Mouse (Mus musculus) fat pad, adult 2 months (tissue): ENCODE measurements around the gene Bhlhe41.

ENCODE experiments used
- DNase-seq: peaks from one replicate; pipeline ENCODE4 v3.0.0-alpha.2; 2011; ENCODE audit warnings: low read depth, low spot score; ENCODE audit errors: extremely low read depth

Bhlhe41 gene

GRCm38 (mm10) chr6:145872010-145872409 lies 6.7 kb upstream of the Bhlhe41 start:
- DNase-seq: no peak

- no peak for DNase-seq
Measured at GRCm38 (mm10) chr6:145870991-145871390, 5.6 kb upstream of the Bhlhe41 start.

- no peak for DNase-seq
Measured at GRCm38 (mm10) chr6:145867111-145867510, 1.8 kb upstream of the Bhlhe41 start.

- DNase-seq: no peak
Measured at GRCm38 (mm10) chr6:145865886-145866851, 811 bp upstream of the Bhlhe41 start.

GRCm38 (mm10) chr6:145864171-145864570 lies 1.2 kb downstream of the Bhlhe41 start:
- DNase-seq: no peak

GRCm38 (mm10) chr6:145863065-145863971 lies 2.0 kb downstream of the Bhlhe41 start:
- DNase-seq: no peak

- DNase-seq: no peak
Measured at GRCm38 (mm10) chr6:145862739-145863064, 2.7 kb downstream of the Bhlhe41 start.

- DNase-seq: no peak
Measured at GRCm38 (mm10) chr6:145862321-145862720, 3.0 kb downstream of the Bhlhe41 start.

GRCm38 (mm10) chr6:145861462-145862227 lies 3.7 kb downstream of the Bhlhe41 start:
- no peak for DNase-seq

GRCm38 (mm10) chr6:145860350-145860749 lies 5.0 kb downstream of the Bhlhe41 start:
- no peak for DNase-seq

- DNase-seq: no peak
Measured at GRCm38 (mm10) chr6:145858414-145858813, 6.9 kb downstream of the Bhlhe41 start.

GRCm38 (mm10) chr6:145857428-145857827 lies 7.9 kb downstream of the Bhlhe41 start:
- no peak for DNase-seq

- no peak for DNase-seq
Measured at GRCm38 (mm10) chr6:145855720-145856551, 9.4 kb downstream of the Bhlhe41 start.

GRCm38 (mm10) chr6:145854756-145855155 lies 10.6 kb downstream of the Bhlhe41 start:
- DNase-seq: no peak

- DNase-seq: no peak
Measured at GRCm38 (mm10) chr6:145853356-145854079, 11.8 kb downstream of the Bhlhe41 start.

GRCm38 (mm10) chr6:145852708-145853107 lies 12.7 kb downstream of the Bhlhe41 start:
- DNase-seq: no peak

- DNase-seq: no peak
Measured at GRCm38 (mm10) chr6:145851956-145852355, 13.4 kb downstream of the Bhlhe41 start.

GRCm38 (mm10) chr6:145850789-145851188 lies 14.6 kb downstream of the Bhlhe41 start:
- DNase-seq: no peak

GRCm38 (mm10) chr6:145847661-145848060 lies 17.7 kb downstream of the Bhlhe41 start:
- no peak for DNase-seq
